Mouse (Mus musculus) gastrocnemius, postnatal 10 days (tissue): ENCODE results near the gene Cdc5l. TPM values are rescaled to one million over a fixed set of nuclear protein-coding genes. Genes with fewer than 3 reads are reported as not detected.

ENCODE experiments used
- DNase-seq: peaks from one replicate; pipeline ENCODE4 v3.0.0; 2021; ENCODE audit warnings: mixed read lengths
- total RNA-seq, 2 experiments: library from RNA; stranded (reverse); gene quantifications; 2 replicates each; pipeline ENCODE4 v1.2.3; 2021

The Cdc5l gene
- total RNA-seq, 2 experiments from 2014 or later: 34.8 to 39.4 TPM

GRCm38 (mm10) chr17:45370535-45370934, 63.0 kb downstream of the Cdc5l start:
- no peak for DNase-seq

GRCm38 (mm10) chr17:45364871-45365270, 68.7 kb downstream of the Cdc5l start:
- no peak for DNase-seq

- DNase-seq: no peak
Measured at GRCm38 (mm10) chr17:45360950-45361349, 72.6 kb downstream of the Cdc5l start.

- no peak for DNase-seq
Measured at GRCm38 (mm10) chr17:45359443-45359842, 74.1 kb downstream of the Cdc5l start.

- DNase-seq: no peak
Measured at GRCm38 (mm10) chr17:45356431-45356830, 77.1 kb downstream of the Cdc5l start.

GRCm38 (mm10) chr17:45347951-45348350, 85.6 kb downstream of the Cdc5l start:
- DNase-seq: no peak

Other genes with a start within 250 kb of the Cdc5l start
- gene Spats1, start 41.7 kb upstream of the Cdc5l start, total RNA-seq: under 1 TPM; 0.25 to 0.26 TPM
- gene Aars2, start 73.1 kb upstream of the Cdc5l start, total RNA-seq: 10 to 100 TPM; 14.3 to 16.4 TPM
- not detected for gene Tcte1, start 89.7 kb upstream of the Cdc5l start, total RNA-seq
- under 1 TPM; 0.09 to 0.36 TPM for gene Tmem151b, start 115.9 kb upstream of the Cdc5l start, total RNA-seq
- 1 to 10 TPM; 1.3 to 2.3 TPM for gene Nfkbie, start 122.0 kb upstream of the Cdc5l start, total RNA-seq
- gene Slc35b2, start 130.1 kb upstream of the Cdc5l start, total RNA-seq: 10 to 100 TPM; 29.9 to 39.3 TPM
- gene Hsp90ab1, start 139.5 kb upstream of the Cdc5l start, total RNA-seq: 100 to 1,000 TPM; 900 to 909 TPM
- 100 to 1,000 TPM in 1 of 2 experiments, 10 to 100 TPM in 1; 97.4 to 114 TPM for gene Slc29a1, start 165.9 kb upstream of the Cdc5l start, total RNA-seq
- gene Mymx, start 168.4 kb upstream of the Cdc5l start, total RNA-seq: 10 to 100 TPM; 16.1 to 18.7 TPM
- under 1 TPM in 1 of 2 experiments, not detected in 1; 0.16 TPM for gene Capn11, start 225.6 kb upstream of the Cdc5l start, total RNA-seq